Mouse (Mus musculus): Measurements from ENCODE around the gene Uvrag. TPM values are rescaled to one million over a fixed set of nuclear protein-coding genes. Genes with fewer than 3 reads are reported as not detected.

Uvrag gene
- polyA plus RNA-seq, 1 experiment from 2014 or later: 10.1 TPM

GRCm38 (mm10) chr7:98998722-98999121 is 142.2 kb downstream of the Uvrag start:
- DNase-seq (ENCODE audit: low spot score, missing footprints): no peak
- H3K27ac ChIP-seq (ENCODE audit: low read depth, low read length): no peak overlapping the region

DNA sequence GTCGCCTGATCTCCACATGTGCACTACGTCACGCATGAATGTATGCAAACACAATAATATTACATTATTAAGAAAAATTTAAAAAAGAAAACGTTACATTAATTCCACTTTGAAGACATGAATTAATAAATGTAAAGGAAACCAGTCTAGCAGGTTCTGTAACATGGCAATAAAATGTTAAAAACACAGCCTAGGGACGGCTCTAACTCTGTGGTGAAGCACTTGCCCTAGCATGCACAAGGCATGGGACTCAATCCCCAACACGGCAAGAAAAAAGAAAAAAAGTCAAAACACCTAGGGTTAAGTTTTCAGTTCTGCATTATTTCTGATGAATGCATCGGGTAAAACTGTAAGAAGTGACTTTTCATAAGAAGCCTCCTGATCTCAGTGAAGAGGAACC is 143.2 kb downstream of the Uvrag start:
- H3K9ac ChIP-seq (ENCODE audit: low read length): no peak overlapping the region
- H3K4me3 ChIP-seq (ENCODE audit: low read depth, low read length): no peak overlapping the region
- WGBS: 90% methylated on average over 7 of the region's 7 CpGs
- no peak overlapping the region for H3K27ac ChIP-seq (ENCODE audit: low read depth, low read length)
- ATAC-seq (ENCODE audit: low FRiP score) (no peak), DNase-seq (ENCODE audit: low spot score, missing footprints) (no peak)
- no peak overlapping the region for H3K4me2 ChIP-seq
- H3K36me3 ChIP-seq (ENCODE audit: control insufficient read depth, insufficient read depth, low read length): no peaks in the 10 kb centered on the region
- no peaks in the 10 kb centered on the region for H3K27me3 ChIP-seq (ENCODE audit: control insufficient read depth, insufficient read depth, low read length)
- H3K9me3 ChIP-seq (ENCODE audit: control insufficient read depth, low read length): no peaks in the 10 kb centered on the region
- no peaks in the 10 kb centered on the region for H3K4me1 ChIP-seq (ENCODE audit: control insufficient read depth, insufficient read depth, low read length)

More at GRCm38 (mm10) chr7:98998722-98999121, 142.2 kb downstream of the Uvrag start:
- no peaks in the 10 kb centered on the region for H3K9me3 ChIP-seq (ENCODE audit: control insufficient read depth, low read length)
- no peak overlapping the region for H3K4me2 ChIP-seq
- no peak overlapping the region for H3K4me3 ChIP-seq (ENCODE audit: low read depth, low read length)
- no peak for ATAC-seq (ENCODE audit: low FRiP score)
- no peak overlapping the region for H3K9ac ChIP-seq (ENCODE audit: low read length)
- no peaks in the 10 kb centered on the region for H3K27me3 ChIP-seq (ENCODE audit: control insufficient read depth, insufficient read depth, low read length)
- H3K36me3 ChIP-seq (ENCODE audit: control insufficient read depth, insufficient read depth, low read length): no peaks in the 10 kb centered on the region
- H3K4me1 ChIP-seq (ENCODE audit: control insufficient read depth, insufficient read depth, low read length): no peaks in the 10 kb centered on the region

DNA sequence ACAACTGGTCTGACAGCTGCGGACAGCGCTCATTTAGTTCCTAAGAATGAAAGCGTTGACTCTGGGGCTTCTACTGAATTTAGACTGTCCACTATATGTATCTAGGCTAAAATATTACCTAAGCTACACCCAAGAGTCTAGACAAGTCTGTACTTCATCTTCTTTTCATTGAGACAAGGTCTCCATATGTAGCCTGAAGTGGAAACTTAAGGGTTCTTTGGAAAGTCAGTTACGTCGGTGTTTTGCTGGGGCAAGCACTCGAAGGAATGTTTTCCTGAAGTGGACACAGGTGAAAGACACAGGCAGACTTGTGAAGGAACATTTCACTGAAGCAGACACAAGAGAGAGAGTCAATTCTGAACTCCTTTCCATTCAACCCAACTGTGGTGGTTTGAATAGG is 144.2 kb downstream of the Uvrag start:
- no peaks in the 10 kb centered on the region for H3K9me3 ChIP-seq (ENCODE audit: control insufficient read depth, low read length)
- H3K9ac ChIP-seq (ENCODE audit: low read length): no peak overlapping the region
- ATAC-seq (ENCODE audit: low FRiP score) (no peak), DNase-seq (ENCODE audit: low spot score, missing footprints) (no peak)
- H3K4me2 ChIP-seq: no peak overlapping the region
- H3K4me1 ChIP-seq (ENCODE audit: control insufficient read depth, insufficient read depth, low read length): no peaks in the 10 kb centered on the region
- H3K27me3 ChIP-seq (ENCODE audit: control insufficient read depth, insufficient read depth, low read length): no peaks in the 10 kb centered on the region
- WGBS: 95% methylated on average over 6 of the region's 6 CpGs
- no peak overlapping the region for H3K27ac ChIP-seq (ENCODE audit: low read depth, low read length)
- H3K36me3 ChIP-seq (ENCODE audit: control insufficient read depth, insufficient read depth, low read length): no peaks in the 10 kb centered on the region
- no peak overlapping the region for H3K4me3 ChIP-seq (ENCODE audit: low read depth, low read length)

DNA sequence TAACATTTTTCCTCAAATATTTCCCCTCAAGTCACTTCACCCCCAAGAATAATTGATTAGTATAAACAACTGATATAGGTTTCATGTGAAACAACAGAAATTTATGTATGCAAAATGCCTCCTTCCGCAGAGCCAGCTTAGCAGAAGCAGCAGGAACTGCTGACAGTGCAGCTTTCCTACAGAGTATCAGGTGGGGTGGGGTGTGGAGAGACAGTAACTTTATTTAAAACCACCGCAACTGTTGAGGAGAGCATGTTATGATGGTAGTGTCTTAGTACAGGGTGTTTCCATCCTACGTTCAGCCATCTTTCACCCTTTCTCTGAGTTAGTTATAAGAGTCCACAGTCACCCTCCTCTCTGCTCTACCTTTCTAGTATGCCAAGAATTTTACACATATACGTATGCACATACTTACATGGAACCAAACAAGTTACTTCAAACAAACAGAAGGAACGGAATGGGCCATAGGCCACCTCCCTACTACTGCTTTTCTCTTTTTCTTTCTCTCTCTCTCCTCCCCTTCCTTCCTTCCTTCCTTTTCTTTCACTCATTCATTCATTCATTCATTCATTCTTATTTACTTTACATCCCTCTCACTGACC is 145.7 kb downstream of the Uvrag start:
- ATAC-seq (ENCODE audit: low FRiP score): no peak
- no peak for DNase-seq (ENCODE audit: low spot score, missing footprints)
- Histone ChIP-seq H3K9ac (ENCODE audit: low read length) (no peak overlapping the region), H3K9me3 (ENCODE audit: control insufficient read depth, low read length) (no peaks in the 10 kb centered on the region), H3K36me3 (ENCODE audit: control insufficient read depth, insufficient read depth, low read length) (no peaks in the 10 kb centered on the region), H3K4me1 (ENCODE audit: control insufficient read depth, insufficient read depth, low read length) (no peaks in the 10 kb centered on the region), H3K4me3 (ENCODE audit: low read depth, low read length) (no peak overlapping the region), H3K4me2 (no peak overlapping the region), H3K27me3 (ENCODE audit: control insufficient read depth, insufficient read depth, low read length) (no peaks in the 10 kb centered on the region), H3K27ac (ENCODE audit: low read depth, low read length) (no peak overlapping the region)
- 86% methylated on average over 5 of the region's 5 CpGs for WGBS

DNA sequence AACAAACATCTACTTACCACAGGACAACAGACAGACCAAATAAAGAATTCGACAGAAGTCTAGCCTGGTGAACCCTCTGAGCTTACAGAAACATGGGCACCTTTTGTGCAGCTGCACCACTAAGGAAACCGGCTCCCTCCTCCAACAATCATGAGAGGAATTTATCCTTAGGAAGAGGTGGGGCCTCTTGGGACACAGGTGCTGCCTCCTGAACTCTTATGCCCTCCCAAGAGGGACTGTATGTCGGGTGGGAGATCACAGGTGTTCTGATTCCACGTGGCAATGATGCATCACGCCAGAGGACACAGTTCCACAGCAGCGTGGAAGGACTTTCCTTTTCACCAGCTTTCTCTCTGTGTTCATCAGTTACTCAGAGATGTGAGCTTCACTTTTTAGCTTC is 146.8 kb downstream of the Uvrag start:
- Histone ChIP-seq H3K9ac (ENCODE audit: low read length) (no peak overlapping the region), H3K4me1 (ENCODE audit: control insufficient read depth, insufficient read depth, low read length) (no peaks in the 10 kb centered on the region), H3K4me2 (no peak overlapping the region), H3K9me3 (ENCODE audit: control insufficient read depth, low read length) (no peaks in the 10 kb centered on the region), H3K27me3 (ENCODE audit: control insufficient read depth, insufficient read depth, low read length) (no peaks in the 10 kb centered on the region), H3K27ac (ENCODE audit: low read depth, low read length) (no peak overlapping the region), H3K36me3 (ENCODE audit: control insufficient read depth, insufficient read depth, low read length) (no peaks in the 10 kb centered on the region), H3K4me3 (ENCODE audit: low read depth, low read length) (no peak overlapping the region)
- DNase-seq (ENCODE audit: low spot score, missing footprints) (no peak), ATAC-seq (ENCODE audit: low FRiP score) (no peak)
- 79% methylated on average over 6 of the region's 6 CpGs for WGBS

GRCm38 (mm10) chr7:98993395-98993794 is 147.5 kb downstream of the Uvrag start:
- DNase-seq (ENCODE audit: low spot score, missing footprints) (no peak), ATAC-seq (ENCODE audit: low FRiP score) (no peak)
- H3K27me3 ChIP-seq (ENCODE audit: control insufficient read depth, insufficient read depth, low read length): no peaks in the 10 kb centered on the region
- H3K36me3 ChIP-seq (ENCODE audit: control insufficient read depth, insufficient read depth, low read length): no peaks in the 10 kb centered on the region
- H3K4me2 ChIP-seq: no peak overlapping the region
- H3K27ac ChIP-seq (ENCODE audit: low read depth, low read length): no peak overlapping the region
- no peak overlapping the region for H3K9ac ChIP-seq (ENCODE audit: low read length)
- 88% methylated on average over 4 of the region's 4 CpGs for WGBS
- H3K9me3 ChIP-seq (ENCODE audit: control insufficient read depth, low read length): no peaks in the 10 kb centered on the region
- H3K4me1 ChIP-seq (ENCODE audit: control insufficient read depth, insufficient read depth, low read length): no peaks in the 10 kb centered on the region
- no peak overlapping the region for H3K4me3 ChIP-seq (ENCODE audit: low read depth, low read length)

DNA sequence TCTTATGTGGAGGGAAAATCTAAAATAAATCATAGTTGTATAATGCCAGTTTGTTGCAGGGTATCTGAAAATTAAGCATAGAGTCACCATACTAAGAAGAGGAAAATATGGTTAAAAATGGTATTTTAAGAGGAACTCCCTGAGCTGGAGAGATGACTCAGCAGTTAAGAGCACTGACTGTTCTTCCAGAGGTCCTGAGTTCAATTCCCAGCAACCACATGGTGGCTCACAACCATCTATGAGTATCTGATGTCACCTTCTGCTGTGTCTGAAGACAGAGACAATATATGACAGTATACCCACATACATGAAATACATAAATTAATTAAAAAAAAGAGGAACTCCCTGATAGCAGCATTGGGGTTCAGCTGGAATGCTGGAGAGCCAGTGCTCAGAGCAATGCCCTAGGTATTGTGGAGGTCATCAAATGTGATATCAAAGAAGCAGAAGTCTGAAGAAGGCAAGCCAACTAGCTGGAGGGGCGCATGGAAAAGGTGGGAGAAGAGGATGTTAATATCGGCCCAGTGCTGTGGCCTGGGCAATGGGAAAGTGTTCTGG is 149.7 kb downstream of the Uvrag start:
- H3K36me3 ChIP-seq (ENCODE audit: control insufficient read depth, insufficient read depth, low read length): no peaks in the 10 kb centered on the region
- no peak overlapping the region for H3K9ac ChIP-seq (ENCODE audit: low read length)
- WGBS: 91% methylated on average over 2 of the region's 2 CpGs
- no peak for ATAC-seq (ENCODE audit: low FRiP score)
- no peaks in the 10 kb centered on the region for H3K9me3 ChIP-seq (ENCODE audit: control insufficient read depth, low read length)
- no peak overlapping the region for H3K4me3 ChIP-seq (ENCODE audit: low read depth, low read length)
- no peak for DNase-seq (ENCODE audit: low spot score, missing footprints)
- H3K4me1 ChIP-seq (ENCODE audit: control insufficient read depth, insufficient read depth, low read length): no peaks in the 10 kb centered on the region
- no peak overlapping the region for H3K27ac ChIP-seq (ENCODE audit: low read depth, low read length)
- no peak overlapping the region for H3K4me2 ChIP-seq
- no peaks in the 10 kb centered on the region for H3K27me3 ChIP-seq (ENCODE audit: control insufficient read depth, insufficient read depth, low read length)

GRCm38 (mm10) chr7:98990510-98990909 is 150.4 kb downstream of the Uvrag start:
- no peak overlapping the region for H3K4me3 ChIP-seq (ENCODE audit: low read depth, low read length)
- H3K36me3 ChIP-seq (ENCODE audit: control insufficient read depth, insufficient read depth, low read length): no peaks in the 10 kb centered on the region
- H3K9ac ChIP-seq (ENCODE audit: low read length): no peak overlapping the region
- ATAC-seq (ENCODE audit: low FRiP score) (no peak), DNase-seq (ENCODE audit: low spot score, missing footprints) (no peak)
- no peaks in the 10 kb centered on the region for H3K9me3 ChIP-seq (ENCODE audit: control insufficient read depth, low read length)
- H3K4me1 ChIP-seq (ENCODE audit: control insufficient read depth, insufficient read depth, low read length): no peaks in the 10 kb centered on the region
- H3K27ac ChIP-seq (ENCODE audit: low read depth, low read length): no peak overlapping the region
- no peaks in the 10 kb centered on the region for H3K27me3 ChIP-seq (ENCODE audit: control insufficient read depth, insufficient read depth, low read length)
- WGBS: 94% methylated on average over 1 of the region's 1 CpGs
- H3K4me2 ChIP-seq: no peak overlapping the region

DNA sequence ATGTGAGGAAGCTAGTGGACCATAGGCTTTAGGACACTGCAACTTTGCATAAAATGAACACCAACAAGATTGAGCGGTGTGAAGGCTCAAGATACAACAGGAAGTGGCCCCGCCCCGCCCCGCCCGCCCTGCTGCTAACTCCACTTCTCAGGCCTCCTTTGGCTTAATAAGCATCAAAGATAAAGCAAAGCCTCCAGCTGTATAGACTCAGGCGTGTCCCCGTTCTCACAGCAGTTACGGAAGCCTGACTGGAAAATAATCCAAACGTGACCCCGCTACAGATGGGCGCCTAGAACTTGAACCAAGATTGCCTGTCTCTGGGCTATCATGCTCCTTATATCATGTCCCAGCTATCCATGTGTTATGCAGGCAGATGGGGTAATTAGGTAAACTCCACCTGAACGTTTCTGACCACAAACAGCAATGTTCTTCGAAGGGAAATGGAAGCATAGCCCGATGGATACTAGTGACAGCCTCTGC is 153.9 kb downstream of the Uvrag start:
- DNase-seq (ENCODE audit: low spot score, missing footprints): no peak
- no peak overlapping the region for H3K27ac ChIP-seq (ENCODE audit: low read depth, low read length)
- H3K9ac ChIP-seq (ENCODE audit: low read length): no peak overlapping the region
- no peak overlapping the region for H3K4me3 ChIP-seq (ENCODE audit: low read depth, low read length)
- H3K4me1 ChIP-seq (ENCODE audit: control insufficient read depth, insufficient read depth, low read length): no peaks in the 10 kb centered on the region
- no peak for ATAC-seq (ENCODE audit: low FRiP score)
- no peak overlapping the region for H3K4me2 ChIP-seq
- no peaks in the 10 kb centered on the region for H3K27me3 ChIP-seq (ENCODE audit: control insufficient read depth, insufficient read depth, low read length)
- 90% methylated on average over 14 of the region's 14 CpGs for WGBS
- H3K9me3 ChIP-seq (ENCODE audit: control insufficient read depth, low read length): no peaks in the 10 kb centered on the region
- no peaks in the 10 kb centered on the region for H3K36me3 ChIP-seq (ENCODE audit: control insufficient read depth, insufficient read depth, low read length)
